ENCODE assay signal across 9 mouse cellular contexts in genomic region chr13:60084975-60085374, GRCm38 (mm10).
A peak's percentile ranks its signal among the peaks of the same experiment; 100 is the strongest.
DNase-seq lines count a peak whose midpoint lies in the region; ATAC-seq lines count a peak whose summit lies in the region.
"Had no signal": no experiment of that assay in that cellular context is flagged by ENCODE, and none has a peak within 500 bp of the region (broad histone marks: within the 10 kb centered on the region; RNA-seq: fewer than 3 reads in every experiment).

No protein-coding gene starts in this region.

- DNase-seq in layer of hippocampus, postnatal 10 days (ENCODE audit: low spot score in 2 of 2) = peak; percentile 22 to 32
- DNase-seq in layer of hippocampus, adult 9-10 months (ENCODE audit: low spot score) = no peak
- peak; percentile 83 for DNase-seq in forebrain, embryonic 10.5 days (ENCODE audit: extremely low spot score, low spot score)
- DNase-seq in hindbrain, embryonic 14.5 days (ENCODE audit: low spot score) = peak; percentile 29
- DNase-seq in midbrain, embryonic 14.5 days = peak; percentile 78
- DNase-seq in T-cell, adult 2 months (ENCODE audit: low spot score) = no peak
- DNase-seq in urinary bladder, postnatal 14 days (ENCODE audit: low spot score) = no peak

- H3K36me3 ChIP-seq in forebrain, embryonic 10.5 days (replicated peaks) = no peaks in the 10 kb centered on the region
- H3K36me3 ChIP-seq in hindbrain, embryonic 14.5 days (replicated peaks; ENCODE audit: control insufficient read depth, insufficient read depth) = no peaks in the 10 kb centered on the region
- H3K36me3 ChIP-seq in midbrain, embryonic 14.5 days (ENCODE audit: control insufficient read depth, insufficient read depth, low read length) = no peaks in the 10 kb centered on the region

- H3K9me3 ChIP-seq in forebrain, embryonic 10.5 days = peaks cover 6% of the 10 kb centered on the region; the same call in 1 of the 2 replicates
- H3K9me3 ChIP-seq in hindbrain, embryonic 14.5 days (ENCODE audit: control insufficient read depth, low read length) = no peaks in the 10 kb centered on the region
- H3K9me3 ChIP-seq in midbrain, embryonic 14.5 days (ENCODE audit: control insufficient read depth, low read length) = no peaks in the 10 kb centered on the region

- H3K9ac ChIP-seq in hindbrain, embryonic 14.5 days = 0 out of 2 replicates have a peak overlapping the region, but pooled peaks have one; percentile 40
- 0 out of 2 replicates have a peak overlapping the region, but pooled peaks have one; percentile 3 for H3K9ac ChIP-seq in midbrain, embryonic 14.5 days (replicated peaks; ENCODE audit: low read length)

- peak; percentile 71 for ATAC-seq in hindbrain, embryonic 14.5 days (ENCODE audit: low FRiP score)
- no peak; the same call in 1 of the 2 replicates for ATAC-seq in midbrain, embryonic 14.5 days (ENCODE audit: low FRiP score, low TSS enrichment)
- ATAC-seq in erythroblast, adult 5-6 weeks (replicated peaks; ENCODE audit: low FRiP score, poor library complexity, severe bottlenecking) = no peak

- peaks cover 6% of the 10 kb centered on the region; the same call in 1 of the 2 replicates for H3K27me3 ChIP-seq in forebrain, embryonic 10.5 days (ENCODE audit: poor library complexity, severe bottlenecking)
- no peaks in the 10 kb centered on the region; the same call in 1 of the 2 replicates for H3K27me3 ChIP-seq in hindbrain, embryonic 14.5 days (ENCODE audit: control insufficient read depth, insufficient read depth, low read length)
- H3K27me3 ChIP-seq in midbrain, embryonic 14.5 days (ENCODE audit: control insufficient read depth, insufficient read depth, low read length) = no peaks in the 10 kb centered on the region

- H3K4me2 ChIP-seq in hindbrain, embryonic 14.5 days (replicated peaks) = no peak overlapping the region; the same call in 1 of the 2 replicates
- peak overlapping the region; percentile 42 for H3K4me2 ChIP-seq in midbrain, embryonic 14.5 days (ENCODE audit: low read length)

- H3K4me3 ChIP-seq in forebrain, embryonic 10.5 days = peak overlapping the region; percentile 29; the same call in 1 of the 2 replicates
- H3K4me3 ChIP-seq in hindbrain, embryonic 14.5 days (replicated peaks; ENCODE audit: low read length) = no peak overlapping the region
- no peak overlapping the region for H3K4me3 ChIP-seq in midbrain, embryonic 14.5 days (replicated peaks; ENCODE audit: low read depth, low read length)

- H3K27ac ChIP-seq in forebrain, embryonic 10.5 days = peak overlapping the region; percentile 76
- no peak overlapping the region for H3K27ac ChIP-seq in hindbrain, embryonic 14.5 days
- H3K27ac ChIP-seq in midbrain, embryonic 14.5 days (replicated peaks; ENCODE audit: low read depth, low read length) = no peak overlapping the region
- H3K27ac ChIP-seq: macrophage had no signal

- peaks cover 31% of the 10 kb centered on the region for H3K4me1 ChIP-seq in forebrain, embryonic 10.5 days
- 0 out of 2 replicates have a peak, but pooled peaks cover 6% of the 10 kb centered on the region for H3K4me1 ChIP-seq in hindbrain, embryonic 14.5 days (replicated peaks; ENCODE audit: control insufficient read depth, insufficient read depth, low read length)
- H3K4me1 ChIP-seq in midbrain, embryonic 14.5 days (ENCODE audit: control insufficient read depth, insufficient read depth, low read length) = no peaks in the 10 kb centered on the region

- WGBS in forebrain, embryonic 10.5 days = 22% methylated on average over 12 of the region's 12 CpGs
- 12% methylated on average over 12 of the region's 12 CpGs for WGBS in hindbrain, embryonic 14.5 days
- 5% methylated on average over 12 of the region's 12 CpGs for WGBS in midbrain, embryonic 14.5 days

Comparison
In these comparisons a context has a peak if more than half of its experiments do, and no peak if none do; other contexts are left out.
1. DNase-seq: peak in layer of hippocampus, postnatal 10 days (2 of 2), forebrain, embryonic 10.5 days (single experiment), hindbrain, embryonic 14.5 days (single experiment) and midbrain, embryonic 14.5 days (single experiment); none in layer of hippocampus, adult 9-10 months (single experiment), T-cell, adult 2 months (single experiment) and urinary bladder, postnatal 14 days (single experiment).